Mouse (Mus musculus) hindbrain, embryonic 15.5 days (tissue): ENCODE results near the gene Lpin1. TPM values are rescaled to one million over a fixed set of nuclear protein-coding genes. Genes with fewer than 3 reads are reported as not detected.

Source experiments
- ATAC-seq: fragments of 200-750 bp; cut with Nextera tagmentation; 2 replicates; pipeline ENCODE4 v1.8.0; 2017; ENCODE audit warnings: low read depth, moderate number of reproducible peaks, moderate TSS enrichment; ENCODE audit not compliant: low FRiP score
- H3K27ac ChIP-seq: fragments of 300-500 bp; sonication (generic); replicated peaks from 2 replicates; pipeline ENCODE4 v1.5.1; 2015; ENCODE audit warnings: mild to moderate bottlenecking, inconsistent platforms
- H3K27me3 ChIP-seq: fragments of 300-500 bp; sonication (generic); 2 replicates; pipeline ENCODE4 v1.6.1; 2015; ENCODE audit warnings: control low read depth, inconsistent platforms
- H3K36me3 ChIP-seq: fragments of 300-500 bp; sonication (generic); 2 replicates; pipeline ENCODE4 v1.6.1; 2015; ENCODE audit warnings: control low read depth, inconsistent platforms
- H3K4me1 ChIP-seq: fragments of 300-500 bp; sonication (generic); replicated peaks from 2 replicates; pipeline ENCODE4 v1.6.1; 2015; ENCODE audit warnings: control low read depth, inconsistent platforms
- H3K4me2 ChIP-seq: fragments of 300-500 bp; sonication (generic); 2 replicates; pipeline ENCODE4 v1.6.1; 2015; ENCODE audit warnings: moderate library complexity, mild to moderate bottlenecking, inconsistent platforms
- H3K4me3 ChIP-seq: fragments of 300-500 bp; sonication (generic); 2 replicates; pipeline ENCODE4 v1.5.1; 2015; ENCODE audit warnings: mild to moderate bottlenecking, inconsistent platforms
- H3K9ac ChIP-seq: fragments of 300-500 bp; sonication (generic); 2 replicates; pipeline ENCODE4 v1.6.1; 2015; ENCODE audit warnings: inconsistent platforms
- H3K9me3 ChIP-seq: fragments of 300-500 bp; sonication (generic); 2 replicates; pipeline ENCODE4 v1.6.1; 2016; ENCODE audit warnings: control low read depth, inconsistent platforms
- WGBS: fragments of 180-500 bp; shearing (Covaris S2); methylation state at CpG from one replicate; pipeline ENCODE4 v1.1.7; 2015; 5-methylcytosine and 5-hydroxymethylcytosine counted together
- polyA plus RNA-seq: library from polyadenylated mRNA; unstranded; fragments of >200 nt; fragmentation: Nextera tagmentation; extraction: Ambion mirVana; gene quantifications from 2 replicates; pipeline ENCODE4 v1.2.1, GENCODE M21; 2015

Gene Lpin1
- polyA plus RNA-seq, result 15.9 and 17.0 TPM in 2 replicates

DNA sequence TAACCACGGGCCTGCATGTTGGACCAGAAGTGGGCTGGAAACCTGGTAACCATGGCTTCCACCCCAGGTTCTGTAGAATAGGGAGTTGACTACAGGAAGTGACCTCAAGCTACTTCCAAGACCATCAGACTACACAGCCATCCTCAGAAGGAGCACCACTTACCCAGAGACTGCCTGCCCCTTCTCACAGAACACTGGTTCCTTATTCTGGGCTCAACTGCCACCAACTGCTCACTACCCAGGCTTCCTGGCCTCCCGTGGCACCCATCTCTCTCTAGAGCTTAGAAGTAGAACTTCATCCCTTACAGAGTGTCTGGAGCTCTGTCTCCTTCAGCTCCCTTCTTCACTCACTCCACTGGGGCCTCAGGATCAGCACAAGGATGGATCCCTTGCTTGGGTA lies at the start of gene Lpin1:
Gene Lpin1 (minus strand): TSS at position 31 of the 400 bp plus-strand sequence.
- Histone ChIP-seq H3K4me1 (no peaks in the 10 kb centered on the region), H3K27ac (no peak within 1 kb of the TSS), H3K9ac (no peak within 1 kb of the TSS), H3K9me3 (no peaks in the 10 kb centered on the region), H3K36me3 (no peaks in the 10 kb centered on the region), H3K4me3 (no peak within 1 kb of the TSS), H3K4me2 (no peak within 1 kb of the TSS), H3K27me3 (no peaks in the 10 kb centered on the region)
- WGBS, result 92% methylated on average over 2 of the region's 2 CpGs
- no peak for ATAC-seq

DNA sequence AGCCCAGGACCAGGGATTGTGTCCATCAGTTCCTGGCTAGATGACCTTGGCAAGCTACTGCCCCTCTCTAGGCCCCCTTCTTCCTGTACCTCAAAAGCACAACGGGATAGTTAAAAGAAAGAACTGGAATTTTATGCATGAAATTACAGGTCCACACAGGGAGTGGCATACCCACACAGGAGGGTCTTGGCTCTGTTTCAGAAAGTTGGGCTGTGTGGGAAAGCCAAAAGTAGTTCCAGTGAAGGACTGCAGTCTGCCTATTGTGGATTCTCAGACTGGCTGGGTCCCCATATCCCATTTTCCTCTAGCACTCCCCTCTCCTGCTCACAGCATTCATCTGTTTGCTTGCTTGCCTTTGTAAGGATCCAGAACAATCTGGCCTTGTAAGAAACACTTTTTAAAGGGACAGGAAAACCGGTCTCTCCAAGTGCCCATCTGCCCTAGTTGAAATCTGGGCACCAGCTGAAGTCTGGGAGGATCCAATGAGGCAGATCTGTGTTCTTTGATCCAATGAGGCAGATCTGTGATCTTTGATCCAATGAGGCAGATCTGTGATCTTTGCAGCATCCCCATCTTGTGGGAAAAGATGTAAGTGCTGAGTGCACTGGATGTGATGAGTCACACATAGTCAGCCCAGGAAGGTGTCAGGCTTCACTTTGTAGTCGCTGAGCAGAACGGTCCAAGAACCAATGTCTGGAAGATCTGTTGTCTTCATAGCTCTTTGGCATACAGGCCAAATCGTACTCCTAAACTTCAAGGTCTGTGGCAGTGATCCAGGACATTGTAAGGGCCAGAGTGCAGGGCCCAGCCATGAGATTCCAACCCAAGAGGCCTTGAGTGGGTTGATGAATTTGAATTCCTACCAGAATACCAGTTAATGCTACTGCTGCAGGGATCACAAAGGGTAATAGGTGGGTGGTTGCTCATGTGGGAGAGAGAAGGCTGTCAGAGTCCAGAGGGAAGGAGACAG lies 46.4 kb upstream of the Lpin1 start:
- Histone ChIP-seq H3K4me1 (peaks cover 9% of the 10 kb centered on the region), H3K9ac (no peak overlapping the region), H3K36me3 (no peaks in the 10 kb centered on the region), H3K4me3 (no peak overlapping the region), H3K27me3 (peaks cover 32% of the 10 kb centered on the region), H3K9me3 (no peaks in the 10 kb centered on the region), H3K27ac (no peak overlapping the region), H3K4me2 (no peak overlapping the region)
- WGBS, result 73% methylated on average over 5 of the region's 5 CpGs
- no peak for ATAC-seq

DNA sequence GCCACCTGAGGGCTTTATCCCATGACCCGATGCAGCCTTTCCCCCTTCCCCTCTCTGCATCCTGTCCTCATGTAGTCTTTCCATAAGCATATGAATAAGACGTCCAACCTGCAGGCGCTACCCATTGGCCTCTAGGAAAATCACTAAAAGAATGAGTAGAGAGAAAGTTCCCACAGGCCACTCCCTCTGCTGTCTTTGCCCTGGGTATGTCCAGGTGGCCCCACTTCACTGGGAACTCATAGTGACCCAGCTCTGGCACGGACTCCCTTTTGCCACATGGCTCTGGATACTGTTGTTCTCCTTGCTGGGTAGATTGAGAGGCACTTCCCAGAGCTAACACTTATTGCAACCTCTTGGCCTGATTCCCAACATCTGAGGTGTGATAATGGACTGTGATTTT lies 44.8 kb upstream of the Lpin1 start:
- peaks cover 9% of the 10 kb centered on the region for H3K4me1 ChIP-seq
- WGBS, result 80% methylated on average over 4 of the region's 4 CpGs
- H3K27me3 ChIP-seq, result peaks cover 40% of the 10 kb centered on the region
- no peaks in the 10 kb centered on the region for H3K36me3 ChIP-seq
- H3K9me3 ChIP-seq, result no peaks in the 10 kb centered on the region
- H3K9ac ChIP-seq, result no peak overlapping the region
- no peak for ATAC-seq
- H3K4me2 ChIP-seq, result no peak overlapping the region
- H3K27ac ChIP-seq, result no peak overlapping the region
- H3K4me3 ChIP-seq, result no peak overlapping the region

DNA sequence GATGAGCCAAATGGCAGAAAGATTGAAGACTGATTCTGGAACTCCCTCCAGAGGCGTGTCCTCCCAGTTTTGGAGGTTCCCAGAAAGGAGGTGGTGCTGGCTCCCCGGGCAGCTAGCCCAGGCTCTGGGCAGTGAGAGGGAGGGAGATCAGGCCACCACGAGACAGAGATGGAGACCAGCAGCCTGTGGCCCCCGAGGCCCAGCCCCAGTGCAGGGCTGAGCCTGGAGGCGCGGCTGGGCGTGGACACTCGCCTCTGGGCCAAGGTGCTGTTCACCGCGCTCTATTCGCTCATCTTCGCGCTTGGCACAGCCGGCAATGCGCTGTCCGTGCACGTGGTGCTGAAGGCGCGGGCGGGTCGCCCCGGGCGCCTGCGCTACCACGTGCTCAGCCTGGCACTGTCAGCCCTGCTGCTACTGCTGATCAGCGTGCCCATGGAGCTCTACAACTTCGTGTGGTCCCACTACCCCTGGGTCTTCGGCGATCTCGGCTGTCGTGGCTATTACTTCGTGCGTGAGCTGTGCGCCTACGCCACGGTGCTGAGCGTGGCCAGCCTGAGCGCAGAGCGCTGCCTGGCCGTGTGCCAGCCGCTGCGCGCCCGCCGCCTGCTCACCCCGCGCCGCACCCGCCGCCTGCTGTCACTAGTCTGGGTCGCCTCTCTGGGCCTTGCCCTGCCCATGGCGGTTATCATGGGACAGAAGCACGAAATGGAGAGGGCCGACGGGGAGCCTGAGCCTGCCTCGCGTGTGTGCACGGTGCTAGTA lies 42.7 kb upstream of the Lpin1 start, which contains the start of gene Ntsr2:
Gene Ntsr2 (plus strand): TSS at position 51 of the 762 bp plus-strand sequence.
- Histone ChIP-seq H3K9ac (no peak within 1 kb of the TSS), H3K4me2 (peak within 1 kb of the TSS; percentile 90), H3K27me3 (peaks cover 40% of the 10 kb centered on the region), H3K36me3 (no peaks in the 10 kb centered on the region), H3K4me3 (peak within 1 kb of the TSS; percentile 41), H3K4me1 (peaks cover 9% of the 10 kb centered on the region), H3K27ac (no peak within 1 kb of the TSS), H3K9me3 (no peaks in the 10 kb centered on the region)
- 4% methylated on average over 58 of the region's 58 CpGs for WGBS
- ATAC-seq, result peak; percentile 92

DNA sequence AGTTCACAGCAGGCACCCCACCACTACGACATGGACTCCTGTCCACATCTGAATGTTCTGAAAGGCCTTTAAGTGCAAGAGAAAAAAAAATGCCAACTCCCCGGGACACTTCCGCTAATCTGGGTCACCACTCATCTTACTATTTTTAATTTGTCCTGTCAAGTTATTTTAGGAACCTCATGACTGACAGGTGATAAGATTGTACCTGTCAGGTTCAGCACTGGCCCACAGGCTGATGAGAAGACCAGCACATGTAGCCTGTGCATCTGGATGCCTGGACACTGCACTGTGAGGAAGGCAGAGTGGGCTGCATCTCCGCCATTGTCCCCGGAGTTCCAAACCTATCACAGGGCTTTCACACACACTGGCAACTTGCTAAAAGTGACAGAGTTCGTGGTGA lies 39.1 kb upstream of the Lpin1 start:
- Histone ChIP-seq H3K27me3 (peaks cover 32% of the 10 kb centered on the region), H3K4me2 (no peak overlapping the region), H3K27ac (no peak overlapping the region), H3K36me3 (no peaks in the 10 kb centered on the region), H3K4me3 (no peak overlapping the region), H3K4me1 (peaks cover 9% of the 10 kb centered on the region), H3K9ac (no peak overlapping the region), H3K9me3 (no peaks in the 10 kb centered on the region)
- ATAC-seq, result no peak
- 86% methylated on average over 6 of the region's 6 CpGs for WGBS

DNA sequence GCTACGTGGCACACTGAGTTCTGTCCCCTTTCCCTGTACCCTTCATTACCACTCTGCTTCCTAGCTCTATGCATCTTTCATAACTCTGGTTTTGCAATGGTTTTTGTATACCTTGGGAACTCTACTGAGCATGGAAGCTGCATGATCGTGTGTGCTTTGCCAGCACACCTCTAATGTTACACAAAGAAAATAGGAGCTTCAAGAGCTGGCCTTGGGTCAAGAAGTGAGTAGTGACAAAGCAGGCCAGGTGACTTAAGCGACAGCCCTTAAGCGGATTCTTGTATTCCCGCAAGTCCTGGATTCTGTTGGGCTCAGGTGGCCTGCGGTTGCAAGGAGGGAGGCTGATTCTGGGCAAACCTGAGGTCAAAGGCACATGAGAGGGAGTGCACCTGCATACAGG lies 37.5 kb upstream of the Lpin1 start:
- H3K4me3 ChIP-seq, result no peak overlapping the region
- no peak overlapping the region for H3K9ac ChIP-seq
- H3K36me3 ChIP-seq, result no peaks in the 10 kb centered on the region
- no peaks in the 10 kb centered on the region for H3K9me3 ChIP-seq
- 93% methylated on average over 6 of the region's 6 CpGs for WGBS
- no peak overlapping the region for H3K4me2 ChIP-seq
- H3K27me3 ChIP-seq, result peaks cover 18% of the 10 kb centered on the region
- no peak for ATAC-seq
- H3K27ac ChIP-seq, result no peak overlapping the region
- H3K4me1 ChIP-seq, result peaks cover 14% of the 10 kb centered on the region

DNA sequence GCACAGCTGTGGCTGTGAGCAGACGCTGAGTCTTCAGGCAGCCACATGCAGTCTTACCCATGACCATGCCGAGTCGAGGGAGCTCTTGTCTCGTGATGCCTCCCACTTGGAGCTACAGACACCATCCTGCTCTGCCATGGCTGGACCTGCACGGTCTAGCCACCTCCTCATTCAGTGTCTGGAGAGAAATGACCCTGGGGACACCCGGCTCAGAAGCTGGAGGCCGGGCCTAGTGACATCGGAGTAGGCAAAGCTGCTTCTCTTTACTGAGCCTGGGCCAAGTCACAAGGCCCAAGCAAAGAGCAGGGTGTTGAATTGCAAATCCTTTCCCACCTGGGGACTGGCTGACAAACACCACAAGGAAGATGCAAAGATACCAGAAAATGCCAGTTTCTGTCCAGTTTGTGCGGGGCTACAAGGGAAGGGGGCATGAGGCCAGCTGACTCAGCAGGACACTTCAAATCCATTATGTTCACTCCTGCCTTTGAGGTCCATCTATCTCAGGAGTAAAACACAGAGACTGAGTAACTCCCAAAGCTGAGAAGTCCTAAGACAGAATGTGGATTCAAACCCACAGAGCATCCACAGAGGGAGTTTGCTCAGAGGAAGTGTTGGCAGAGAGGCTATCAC lies 36.1 kb upstream of the Lpin1 start:
- Histone ChIP-seq H3K9ac (no peak overlapping the region), H3K36me3 (no peaks in the 10 kb centered on the region), H3K4me2 (no peak overlapping the region), H3K4me3 (no peak overlapping the region), H3K4me1 (peaks cover 11% of the 10 kb centered on the region), H3K27me3 (peaks cover 5% of the 10 kb centered on the region; the same call in 1 of the 2 replicates), H3K27ac (no peak overlapping the region), H3K9me3 (no peaks in the 10 kb centered on the region)
- WGBS, result 47% methylated on average over 9 of the region's 9 CpGs
- no peak for ATAC-seq

DNA sequence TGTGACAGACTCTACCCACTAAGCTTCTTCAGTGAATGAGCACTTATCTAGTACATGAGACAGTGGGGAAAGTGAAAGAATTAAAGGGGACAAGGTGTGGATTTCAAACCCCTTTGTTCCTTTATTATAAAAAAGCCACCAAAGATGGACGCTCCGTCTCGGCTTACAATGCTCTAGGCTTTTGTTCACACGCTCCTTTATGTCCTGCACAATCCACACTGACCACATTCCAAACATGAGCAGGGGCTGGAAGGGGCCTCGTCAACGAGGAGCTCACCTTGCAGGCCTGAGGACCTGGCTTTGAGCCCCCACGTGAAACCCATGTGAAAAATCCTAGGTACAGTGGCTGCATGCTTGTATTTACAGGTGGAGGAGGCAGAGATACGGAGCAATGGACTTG lies 33.9 kb upstream of the Lpin1 start:
- Histone ChIP-seq H3K4me1 (peaks cover 11% of the 10 kb centered on the region), H3K4me2 (no peak overlapping the region), H3K27ac (no peak overlapping the region), H3K27me3 (no peaks in the 10 kb centered on the region), H3K9me3 (no peaks in the 10 kb centered on the region), H3K9ac (no peak overlapping the region), H3K36me3 (no peaks in the 10 kb centered on the region), H3K4me3 (no peak overlapping the region)
- no peak for ATAC-seq
- 49% methylated on average over 8 of the region's 8 CpGs for WGBS

DNA sequence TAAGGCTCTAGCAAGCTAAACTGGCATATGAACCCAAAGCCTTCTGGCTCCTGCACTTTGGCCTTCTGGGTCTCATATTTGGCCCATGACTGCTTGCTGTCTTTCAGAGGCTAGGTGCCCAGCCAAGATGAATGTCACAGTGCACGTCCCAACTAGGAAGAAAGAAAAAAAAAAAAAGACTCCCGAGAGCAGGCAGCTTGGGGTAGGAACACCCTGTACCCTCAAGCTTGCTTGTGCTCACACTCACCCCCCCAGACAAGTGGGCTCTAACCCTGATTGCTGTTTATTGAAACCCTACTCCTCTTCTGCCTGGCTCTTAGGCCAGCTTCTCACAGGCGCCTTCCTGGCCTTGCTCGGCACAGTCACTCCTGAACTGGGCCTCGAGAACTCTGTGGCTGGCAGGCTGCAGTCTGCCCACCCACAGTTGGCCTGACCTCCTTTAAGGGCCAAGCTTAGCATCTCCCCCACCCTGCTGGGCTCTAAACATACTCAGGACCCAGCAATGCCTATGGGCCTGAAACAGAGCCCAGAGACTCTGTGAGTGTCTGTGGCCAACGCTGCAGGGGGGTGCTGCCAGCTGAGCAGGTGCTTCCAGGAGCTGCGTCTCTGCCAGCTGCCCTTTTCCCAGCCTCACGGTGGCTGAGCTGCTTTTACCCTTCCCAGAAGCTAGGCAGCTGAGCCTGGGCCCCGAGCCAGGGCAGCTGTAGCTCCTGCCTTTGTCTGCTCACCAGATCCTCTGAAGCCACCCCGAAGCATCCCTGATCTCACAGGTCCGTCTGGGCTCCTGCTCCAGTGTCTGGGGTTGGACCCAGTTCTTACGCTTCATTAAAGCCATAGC lies 33.0 kb upstream of the Lpin1 start:
- Histone ChIP-seq H3K9ac (no peak overlapping the region), H3K4me3 (no peak overlapping the region), H3K9me3 (no peaks in the 10 kb centered on the region), H3K27ac (peak overlapping the region; percentile 57), H3K27me3 (no peaks in the 10 kb centered on the region), H3K36me3 (no peaks in the 10 kb centered on the region), H3K4me2 (no peak overlapping the region), H3K4me1 (peaks cover 11% of the 10 kb centered on the region)
- WGBS, result 32% methylated on average over 12 of the region's 12 CpGs
- peak; percentile 85 for ATAC-seq

DNA sequence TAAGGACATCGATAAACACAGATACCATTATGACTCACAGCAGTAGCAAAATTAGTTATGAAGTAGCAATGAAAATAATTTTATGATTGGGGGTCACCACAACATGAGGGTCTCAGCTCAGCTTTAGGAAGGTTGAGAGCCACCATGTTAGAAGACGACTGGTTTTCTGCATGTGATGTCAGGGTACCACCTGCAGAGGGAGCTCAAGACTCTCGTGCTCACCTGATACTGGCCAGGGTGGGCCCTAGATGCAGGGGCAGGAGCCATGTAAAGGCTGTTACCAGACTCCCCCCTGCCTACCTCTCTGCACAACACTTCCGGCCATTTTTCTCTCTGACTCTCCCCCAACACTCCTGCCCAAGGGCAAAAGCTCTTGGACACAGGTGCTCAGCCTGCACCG lies 31.2 kb upstream of the Lpin1 start:
- Histone ChIP-seq H3K4me3 (no peak overlapping the region), H3K27me3 (no peaks in the 10 kb centered on the region), H3K4me2 (no peak overlapping the region), H3K4me1 (peaks cover 11% of the 10 kb centered on the region), H3K36me3 (no peaks in the 10 kb centered on the region), H3K9me3 (no peaks in the 10 kb centered on the region), H3K9ac (no peak overlapping the region), H3K27ac (no peak overlapping the region)
- ATAC-seq, result no peak
- WGBS, result 66% methylated on average over 5 of the region's 5 CpGs

DNA sequence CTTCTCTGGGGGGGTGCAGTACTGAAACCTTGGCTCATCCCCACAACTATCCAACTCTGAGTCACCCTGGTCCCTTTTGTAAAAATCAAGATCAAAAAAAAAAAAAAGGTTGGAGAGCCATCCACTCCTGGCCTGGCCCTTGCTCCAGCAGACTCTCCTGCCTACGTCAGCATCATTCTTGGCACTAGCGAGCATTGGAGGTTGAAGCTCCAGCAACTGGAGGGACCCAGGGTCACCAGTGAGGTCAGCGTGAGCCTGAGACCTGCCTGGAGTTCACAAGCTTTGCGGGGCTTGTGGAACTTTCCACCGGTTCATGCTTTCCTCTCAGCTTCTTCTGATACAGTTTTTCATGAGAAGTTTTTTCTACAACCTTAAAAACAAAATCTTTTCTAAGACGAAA lies 29.3 kb upstream of the Lpin1 start:
- Histone ChIP-seq H3K4me2 (no peak overlapping the region), H3K27ac (no peak overlapping the region)

More for the DNA sequence above, 29.3 kb upstream of the Lpin1 start:
- Histone ChIP-seq H3K27me3 (no peaks in the 10 kb centered on the region), H3K36me3 (no peaks in the 10 kb centered on the region), H3K4me3 (no peak overlapping the region), H3K4me1 (peaks cover 11% of the 10 kb centered on the region), H3K9ac (no peak overlapping the region), H3K9me3 (no peaks in the 10 kb centered on the region)
- no peak for ATAC-seq
- 93% methylated on average over 6 of the region's 6 CpGs for WGBS
